Mouse (Mus musculus) kidney, postnatal 36 days (tissue): Measurements from ENCODE around the gene Nipal4.

ENCODE experiments used
- DNase-seq, 2 experiments: peaks; one replicate each; pipeline ENCODE4 v3.0.0; 2021 to 2022; ENCODE audit warnings: mixed read lengths in 2 of 2

Nipal4 gene

DNA sequence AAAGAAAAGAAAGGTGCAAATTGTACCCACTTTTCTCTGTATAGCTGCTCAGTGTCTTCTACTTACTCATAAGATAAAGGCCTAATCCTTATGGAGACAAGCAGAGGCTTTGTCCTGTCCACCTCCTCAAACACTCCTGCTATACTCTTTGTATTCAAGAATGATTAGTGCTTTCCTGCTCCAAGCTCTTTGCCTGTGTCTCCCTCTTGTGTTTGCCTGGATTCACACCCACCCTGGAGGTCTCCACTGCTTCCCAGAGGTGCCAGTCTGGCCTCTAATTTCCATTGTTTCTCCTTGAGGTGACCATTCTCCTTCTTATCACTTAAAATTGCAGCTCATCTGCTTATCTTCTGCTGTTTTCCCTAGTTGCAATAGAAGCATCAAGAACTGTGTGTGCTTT is 8.8 kb downstream of the Nipal4 start:
- no peak for DNase-seq

GRCm38 (mm10) chr11:46156945-46157344 is 9.4 kb downstream of the Nipal4 start:
- DNase-seq = no peak

- DNase-seq = no peak
Measured at GRCm38 (mm10) chr11:46146619-46147018, 19.7 kb downstream of the Nipal4 start.

DNA sequence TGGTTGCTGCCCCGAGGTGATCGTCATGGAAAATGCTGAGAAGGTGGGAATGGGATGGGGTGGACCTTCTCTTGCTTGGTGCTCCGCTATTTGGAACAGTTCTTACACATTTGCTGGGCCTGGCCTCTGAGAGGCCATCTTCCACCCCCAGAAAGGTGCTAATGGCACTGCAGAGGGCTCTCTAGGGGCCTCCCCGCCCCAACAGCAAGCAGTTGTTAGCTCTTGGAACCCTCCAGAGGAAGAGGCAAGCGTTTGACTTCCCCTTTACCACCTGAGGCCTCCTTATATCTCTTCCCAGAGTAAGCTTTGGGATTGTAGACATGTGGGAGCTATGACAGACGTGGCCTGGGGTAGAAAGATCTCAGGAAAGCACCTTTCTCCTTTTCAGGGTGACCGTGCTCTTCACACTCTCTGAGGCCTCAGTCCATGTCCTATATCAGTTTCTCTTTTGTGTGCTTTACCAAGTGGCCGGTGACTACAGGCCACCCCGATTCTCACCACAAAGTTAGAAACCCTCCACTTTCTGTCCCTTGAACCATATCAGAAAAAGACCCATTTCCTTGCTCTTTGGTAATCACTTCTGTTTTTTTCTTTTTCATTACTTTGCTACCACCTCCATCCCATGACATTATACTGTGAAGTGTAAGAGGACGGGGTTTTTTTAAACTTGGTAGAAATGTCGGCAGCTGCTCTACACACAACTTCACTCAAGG is 21.0 kb downstream of the Nipal4 start:
- no peak for DNase-seq

GRCm38 (mm10) chr11:46143342-46143741 is 23.0 kb downstream of the Nipal4 start:
- no peak for DNase-seq

DNA sequence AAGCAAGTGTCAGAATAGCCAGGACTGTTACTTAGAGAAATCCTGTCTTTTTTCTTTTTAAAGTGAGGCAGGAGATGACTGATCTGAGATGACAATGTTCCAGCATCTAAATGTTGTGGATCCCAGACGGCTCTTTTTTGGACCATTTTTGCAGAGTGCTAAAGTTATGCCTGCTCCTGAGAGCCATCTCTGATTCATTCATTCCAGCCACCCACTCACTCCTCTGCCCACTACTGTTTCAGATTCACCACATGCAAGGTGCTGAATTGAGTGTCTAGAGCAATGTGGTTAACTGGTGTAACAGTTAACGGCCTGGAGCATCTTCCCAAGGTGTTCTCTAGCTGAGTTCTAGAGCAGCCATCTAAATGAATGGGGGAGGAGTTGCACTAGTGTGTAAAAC is 31.4 kb downstream of the Nipal4 start:
- no peak for DNase-seq

- no peak for DNase-seq
Measured at GRCm38 (mm10) chr11:46131022-46131986, 35.0 kb downstream of the Nipal4 start.

DNA sequence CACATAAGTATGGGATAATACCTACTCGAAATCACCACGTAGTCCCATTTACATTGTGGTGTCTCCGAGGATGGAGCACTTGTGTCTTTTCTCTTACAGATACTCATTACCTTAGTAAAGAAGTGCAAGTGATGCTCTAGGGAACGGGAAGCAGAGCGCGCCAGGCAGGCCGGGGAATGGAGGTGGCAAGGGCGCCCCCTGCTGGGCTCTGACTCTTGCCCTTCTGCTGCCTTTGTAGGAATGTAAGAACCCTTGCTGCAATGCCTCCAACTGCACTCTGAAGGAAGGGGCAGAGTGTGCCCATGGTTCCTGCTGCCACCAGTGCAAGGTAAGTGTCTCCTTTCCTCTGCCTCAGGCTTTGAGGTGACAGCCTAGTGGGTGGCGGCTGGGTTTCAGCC is 37.8 kb downstream of the Nipal4 start:
- peak; percentile 57 to 87 for DNase-seq

DNA sequence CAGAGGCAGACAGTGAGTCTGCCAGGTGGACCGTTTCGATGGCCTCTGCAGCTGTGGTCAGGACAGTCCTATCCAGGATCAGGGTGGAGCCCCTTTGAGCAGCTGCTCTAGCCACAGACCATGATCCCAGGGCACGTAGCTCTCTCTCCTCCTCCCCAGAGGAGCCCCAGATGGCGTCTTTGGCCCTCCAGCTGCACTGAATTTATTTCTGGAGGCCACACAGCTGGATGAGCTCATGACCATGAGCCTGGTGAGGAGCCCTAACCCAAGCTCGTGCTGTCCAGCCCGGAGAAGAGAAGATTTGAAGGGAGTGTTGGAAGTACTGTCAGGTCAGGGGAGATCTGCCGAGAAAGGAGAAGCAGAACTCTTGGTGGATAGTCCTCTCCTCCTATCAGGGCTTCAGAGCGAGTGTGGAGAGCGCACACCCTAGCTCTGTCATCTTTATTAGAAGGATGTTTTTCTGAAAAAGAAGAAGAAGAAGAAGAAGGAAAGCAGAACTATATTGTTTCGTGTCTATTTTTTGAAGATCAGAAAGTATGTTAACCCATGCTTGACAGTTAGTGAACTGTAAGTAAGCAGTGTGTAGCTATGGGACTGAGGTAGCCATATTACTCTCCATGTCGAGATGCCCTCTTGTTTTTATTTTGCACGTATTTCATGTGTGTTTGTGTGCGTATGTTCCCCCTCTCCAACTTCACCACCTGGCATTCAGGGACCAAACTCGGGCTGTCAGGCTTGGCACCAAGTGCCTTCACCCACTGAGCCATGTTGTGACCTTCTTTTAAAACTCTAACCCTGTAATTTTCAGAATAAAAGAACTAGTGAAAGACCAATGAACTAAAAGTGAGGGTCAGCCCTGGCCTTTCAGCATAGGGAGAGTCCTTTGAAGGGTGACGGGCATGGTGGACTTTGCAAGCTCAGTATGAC is 38.4 kb downstream of the Nipal4 start:
- DNase-seq = peak; percentile 21 to 31

- no peak for DNase-seq
Measured at GRCm38 (mm10) chr11:46126827-46127410, 39.4 kb downstream of the Nipal4 start.

DNA sequence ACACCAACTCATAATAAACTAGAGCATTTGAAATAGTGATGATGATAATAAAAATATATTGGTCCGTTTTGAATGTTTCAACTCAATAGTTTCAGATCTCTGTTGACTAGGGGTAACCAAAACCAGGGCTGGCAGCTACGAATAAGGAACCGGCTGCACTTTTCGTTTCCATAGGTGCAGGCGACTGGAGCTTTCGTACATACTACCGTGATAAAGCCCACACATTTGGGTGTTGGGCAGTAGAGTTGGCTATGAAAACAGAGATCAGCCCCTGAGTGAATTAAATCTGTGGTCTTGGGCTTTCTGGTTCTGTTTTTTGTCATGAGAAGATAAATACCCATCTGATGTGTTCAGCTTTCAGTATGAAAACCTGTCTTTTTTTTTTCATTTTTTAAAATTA is 40.0 kb downstream of the Nipal4 start:
- DNase-seq = no peak

DNA sequence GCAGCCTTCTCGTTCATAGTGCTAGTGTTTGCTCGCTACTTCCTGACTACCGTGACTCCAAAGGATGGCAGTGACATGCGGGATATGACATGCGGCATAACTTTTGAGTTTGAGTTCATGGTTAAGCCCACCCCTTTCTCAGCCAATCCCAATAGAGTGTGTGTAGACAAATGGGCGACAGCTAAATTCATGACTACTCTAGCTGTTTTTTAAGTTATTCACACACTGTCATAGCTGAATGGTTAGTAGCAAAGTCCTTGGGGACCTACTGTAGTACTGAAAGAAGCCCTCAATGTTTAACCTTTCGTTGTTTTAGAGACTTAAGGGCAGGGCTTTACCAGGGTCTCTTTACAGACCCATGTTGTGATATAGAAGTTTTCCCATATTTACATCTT is 40.5 kb downstream of the Nipal4 start:
- DNase-seq = no peak

DNA sequence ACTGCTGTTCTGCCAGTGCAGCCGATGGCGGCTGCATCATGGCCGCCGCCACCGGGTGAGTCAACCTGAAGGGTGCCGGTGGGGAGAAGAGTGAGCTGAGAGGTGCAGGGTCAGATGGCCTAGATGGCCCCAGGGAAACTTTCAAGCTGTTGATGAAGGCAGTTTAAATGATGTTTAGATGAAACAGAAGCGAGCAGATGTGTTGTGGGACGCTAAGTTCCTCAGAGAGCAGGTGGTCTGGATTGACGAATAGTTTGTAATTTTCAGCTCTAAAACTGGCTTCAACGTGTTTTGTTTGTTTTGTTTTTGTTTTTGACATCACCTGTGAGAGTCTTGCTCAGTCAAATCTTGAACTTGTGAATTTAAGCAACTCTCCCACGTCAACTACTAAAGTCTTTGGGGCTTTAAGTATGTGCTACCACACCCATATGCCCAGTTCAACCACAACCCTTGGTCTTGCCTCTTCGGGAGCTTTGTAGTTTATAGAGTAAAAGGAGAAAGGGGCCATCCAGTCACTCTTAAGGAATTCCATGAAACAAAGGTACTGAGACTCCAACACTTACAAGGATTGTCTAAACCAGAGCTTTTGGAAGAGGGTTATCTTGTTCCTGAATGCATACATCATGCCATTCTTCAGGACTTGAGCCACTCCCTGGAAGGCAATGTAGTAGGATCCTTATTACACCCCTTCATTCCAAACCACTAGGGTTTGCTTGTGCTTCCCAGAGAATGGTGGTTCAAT is 41.0 kb downstream of the Nipal4 start:
- DNase-seq = no peak

GRCm38 (mm10) chr11:46123328-46123866 is 42.9 kb downstream of the Nipal4 start:
- no peak for DNase-seq

DNA sequence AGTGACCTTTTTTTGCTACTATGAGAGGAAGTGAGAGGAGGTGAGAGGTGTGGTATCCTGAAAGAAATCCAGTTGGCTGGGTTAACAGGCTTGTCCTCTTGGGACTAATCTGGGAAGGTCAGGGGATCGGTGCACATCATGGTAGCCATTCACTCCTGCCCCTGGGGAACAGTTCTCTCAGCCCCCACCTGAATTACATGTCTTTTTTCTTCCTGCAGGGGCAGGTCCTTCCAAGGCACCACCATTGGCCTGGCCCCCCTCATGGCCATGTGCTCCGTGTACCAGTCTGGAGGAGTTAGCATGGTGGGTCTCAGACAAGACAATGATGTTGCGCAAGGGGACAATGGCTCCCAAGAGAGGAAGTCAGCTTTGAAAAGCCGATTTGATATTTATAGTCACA is 43.4 kb downstream of the Nipal4 start:
- peak; percentile 13 to 21 for DNase-seq

GRCm38 (mm10) chr11:46121666-46122065 is 44.6 kb downstream of the Nipal4 start:
- no peak for DNase-seq

DNA sequence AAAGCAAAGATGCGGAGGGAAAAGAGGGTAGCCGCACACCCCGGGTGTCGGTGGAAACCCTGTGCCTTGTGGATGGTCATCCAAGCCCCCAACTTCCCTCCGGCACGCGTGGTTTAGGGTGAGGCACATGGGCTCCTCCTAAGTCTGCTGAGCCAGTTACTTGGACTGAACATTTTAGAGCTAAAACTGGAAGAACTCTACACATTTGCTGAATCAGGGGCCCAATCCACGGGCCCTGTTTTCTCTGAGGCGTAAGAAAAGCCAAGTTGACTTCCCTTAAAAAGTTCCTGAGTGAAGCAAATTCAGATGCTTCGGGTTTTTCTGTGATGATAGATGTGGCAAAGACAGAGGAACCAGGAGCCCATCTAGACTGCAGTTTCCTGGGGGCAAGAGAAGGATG is 46.2 kb downstream of the Nipal4 start:
- no peak for DNase-seq

DNA sequence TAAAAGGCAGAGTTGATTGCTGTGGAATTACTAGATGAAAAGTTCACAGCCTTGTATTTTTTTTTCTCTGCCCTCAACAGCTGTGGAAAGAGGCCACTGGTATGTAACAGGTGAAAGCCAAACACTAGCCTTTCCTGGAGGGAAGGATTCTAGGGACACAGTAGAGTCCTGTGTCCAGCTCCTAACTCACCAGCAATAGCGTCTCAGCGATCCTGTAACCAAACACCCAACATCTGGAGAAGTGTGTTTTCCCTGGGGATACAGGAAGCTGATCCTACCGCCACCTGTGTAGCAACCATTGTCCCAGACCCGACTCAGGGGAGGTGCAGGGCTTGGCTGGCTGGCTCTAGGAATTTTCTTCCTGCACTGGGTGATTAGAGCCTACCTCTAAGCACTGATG is 46.7 kb downstream of the Nipal4 start:
- DNase-seq = no peak

- peak in 1 of 2 experiments; percentile 33 for DNase-seq
Measured at GRCm38 (mm10) chr11:46116510-46116909, 49.8 kb downstream of the Nipal4 start.

- peak; percentile 37 to 38 for DNase-seq
Measured at GRCm38 (mm10) chr11:46115411-46116173, 50.7 kb downstream of the Nipal4 start.

GRCm38 (mm10) chr11:46115011-46115410 is 51.3 kb downstream of the Nipal4 start:
- DNase-seq = no peak
